Mouse (Mus musculus) intestine, embryonic 15.5 days (tissue): Measurements from ENCODE around the gene Cd320. TPM values are rescaled to one million over a fixed set of nuclear protein-coding genes. Genes with fewer than 3 reads are reported as not detected.
"Not testable (repeated sequence)": the region's sequence is repeated elsewhere in the genome, so short reads cannot be mapped to it uniquely, and the experiment has no call there.

Experiments
- ATAC-seq: fragments of 200-750 bp; cut with Nextera tagmentation; 2 replicates; pipeline ENCODE4 v1.8.0; 2017; ENCODE audit warnings: moderate TSS enrichment, moderate library complexity
- H3K27ac ChIP-seq: fragments of 300-500 bp; sonication (generic); 2 replicates; pipeline ENCODE4 v1.5.1; 2015; ENCODE audit warnings: mild to moderate bottlenecking, inconsistent platforms
- H3K27me3 ChIP-seq: fragments of 300-500 bp; sonication (generic); replicated peaks from 2 replicates; pipeline ENCODE4 v1.6.1; 2015; ENCODE audit warnings: inconsistent platforms
- H3K36me3 ChIP-seq: fragments of 300-500 bp; sonication (generic); 2 replicates; pipeline ENCODE4 v1.6.1; 2015; ENCODE audit warnings: inconsistent platforms
- H3K4me1 ChIP-seq: fragments of 300-500 bp; sonication (generic); replicated peaks from 2 replicates; pipeline ENCODE4 v1.6.1; 2015; ENCODE audit warnings: inconsistent platforms
- H3K4me2 ChIP-seq: fragments of 300-500 bp; sonication (generic); replicated peaks from 2 replicates; pipeline ENCODE4 v1.6.1; 2015; ENCODE audit warnings: mild to moderate bottlenecking, inconsistent platforms
- H3K4me3 ChIP-seq: fragments of 300-500 bp; sonication (generic); replicated peaks from 2 replicates; pipeline ENCODE4 v1.5.1; 2015; ENCODE audit warnings: inconsistent platforms
- H3K9ac ChIP-seq: fragments of 300-500 bp; sonication (generic); 2 replicates; pipeline ENCODE4 v1.6.1; 2015; ENCODE audit warnings: inconsistent platforms
- H3K9me3 ChIP-seq: fragments of 300-500 bp; sonication (generic); 2 replicates; pipeline ENCODE4 v1.6.1; 2016; ENCODE audit warnings: inconsistent platforms
- whole genome bisulfite sequencing: fragments of 180-500 bp; shearing (Covaris S2); methylation state at CpG from one replicate; pipeline ENCODE4 v1.1.7; 2015; 5-methylcytosine and 5-hydroxymethylcytosine counted together
- polyA plus RNA-seq: library from polyadenylated mRNA; unstranded; fragments of >200 nt; fragmentation: Nextera tagmentation; extraction: Ambion mirVana; gene quantifications from 2 replicates; pipeline ENCODE4 v1.2.1, GENCODE M21; 2015

Cd320 gene
- polyA plus RNA-seq, 1 experiment from 2014 or later: 53.3 TPM

DNA sequence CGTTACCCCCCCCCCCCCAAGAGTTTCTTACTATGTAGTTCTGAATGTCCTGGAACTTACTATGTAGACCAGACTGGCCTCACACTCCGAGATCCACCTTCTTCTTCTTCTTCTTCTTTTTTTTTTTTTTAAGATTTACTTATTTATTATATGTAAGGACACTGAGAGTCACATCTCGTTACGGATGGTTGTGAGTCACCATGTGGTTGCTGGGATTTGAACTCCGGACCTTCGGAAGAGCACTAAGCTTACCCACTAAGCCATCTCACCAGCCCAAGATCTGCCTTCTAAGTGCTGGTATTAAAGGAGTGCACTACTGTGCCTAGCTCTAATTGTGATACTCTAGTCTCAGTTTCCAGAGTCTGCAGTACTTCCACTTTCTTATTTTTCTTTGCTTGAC is 27.5 kb upstream of the Cd320 start:
- Histone ChIP-seq H3K9ac (no peak overlapping the region), H3K9me3 (no peaks in the 10 kb centered on the region), H3K4me2 (no peak overlapping the region), H3K4me1 (peaks cover 24% of the 10 kb centered on the region), H3K27ac (no peak overlapping the region), H3K4me3 (no peak overlapping the region), H3K36me3 (peaks cover 8% of the 10 kb centered on the region; the same call in 1 of the 2 replicates), H3K27me3 (no peaks in the 10 kb centered on the region)
- ATAC-seq: no peak
- WGBS: 92% methylated on average over 6 of the region's 6 CpGs

DNA sequence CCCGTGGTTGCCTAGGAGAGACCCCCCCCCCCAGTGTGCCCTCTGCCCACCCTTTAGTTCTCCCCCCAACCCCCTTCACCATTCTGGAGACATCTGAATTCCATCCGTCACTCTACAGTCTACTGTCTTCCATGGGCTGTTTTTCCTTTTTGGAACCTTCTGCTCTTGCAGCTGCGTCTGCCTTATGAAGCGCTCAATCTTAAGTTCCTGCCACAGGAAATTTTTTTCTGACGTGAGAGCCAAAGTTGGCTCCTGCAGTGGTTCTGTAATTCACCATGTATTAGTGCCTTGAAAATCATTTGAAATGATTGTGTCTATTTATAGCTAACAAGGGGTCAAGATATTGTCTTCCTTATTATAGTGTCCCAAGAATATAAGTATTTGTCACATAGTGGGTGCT is 26.3 kb upstream of the Cd320 start:
- Histone ChIP-seq H3K27ac (peak overlapping the region; percentile 88; the same call in 1 of the 2 replicates), H3K36me3 (peaks cover 16% of the 10 kb centered on the region; the same call in 1 of the 2 replicates), H3K9me3 (no peaks in the 10 kb centered on the region), H3K27me3 (no peaks in the 10 kb centered on the region), H3K9ac (peak overlapping the region; percentile 73), H3K4me1 (peaks cover 18% of the 10 kb centered on the region), H3K4me3 (peak overlapping the region; percentile 54), H3K4me2 (peak overlapping the region; percentile 95)
- WGBS: 69% methylated on average over 5 of the region's 5 CpGs
- no peak for ATAC-seq

DNA sequence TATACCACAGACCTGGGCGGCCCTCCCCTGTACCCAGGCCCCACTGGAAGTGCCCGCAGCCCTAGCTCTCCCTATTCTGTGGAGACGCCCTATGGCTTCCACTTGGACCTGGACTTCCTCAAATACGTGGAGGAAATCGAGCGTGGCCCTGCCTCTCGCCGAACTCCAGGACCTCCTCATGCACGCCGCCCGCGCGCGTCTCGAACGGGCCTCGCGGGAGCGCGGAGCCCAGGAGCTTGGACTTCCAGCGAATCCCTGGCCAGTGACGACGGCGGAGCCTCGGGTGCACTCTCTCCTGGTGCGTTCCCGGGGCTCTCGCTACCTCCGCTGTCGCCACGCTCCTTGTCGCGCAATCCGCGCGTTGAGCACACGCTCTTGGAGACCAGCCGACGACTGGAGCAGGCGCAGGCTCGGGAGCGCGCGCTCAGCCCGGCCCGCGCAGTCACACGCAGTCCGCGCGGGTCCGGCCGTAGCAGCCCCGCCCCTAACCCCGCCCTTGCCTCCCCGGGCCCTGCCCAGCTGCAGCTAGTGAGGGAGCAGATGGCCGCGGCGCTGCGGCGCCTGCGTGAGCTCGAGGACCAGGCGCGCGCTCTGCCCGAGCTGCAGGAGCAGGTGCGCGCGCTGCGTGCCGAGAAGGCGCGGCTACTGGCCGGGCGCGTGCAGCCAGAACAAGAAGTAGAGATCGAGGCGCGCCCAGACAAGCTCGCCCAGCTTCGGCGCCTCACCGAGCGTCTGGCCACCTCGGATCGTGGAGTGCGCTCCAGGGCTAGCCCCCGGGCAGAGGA is 25.5 kb upstream of the Cd320 start:
- peaks cover 19% of the 10 kb centered on the region for H3K4me1 ChIP-seq
- H3K27ac ChIP-seq: peak overlapping the region; percentile 88
- no peaks in the 10 kb centered on the region for H3K9me3 ChIP-seq
- under 1% methylated on average over 83 of the region's 89 CpGs for WGBS
- peak; percentile 98 for ATAC-seq
- H3K4me2 ChIP-seq: peak overlapping the region; percentile 95
- H3K4me3 ChIP-seq: peak overlapping the region; percentile 54
- H3K36me3 ChIP-seq: peaks cover 24% of the 10 kb centered on the region
- H3K9ac ChIP-seq: peak overlapping the region; percentile 73
- H3K27me3 ChIP-seq: no peaks in the 10 kb centered on the region

DNA sequence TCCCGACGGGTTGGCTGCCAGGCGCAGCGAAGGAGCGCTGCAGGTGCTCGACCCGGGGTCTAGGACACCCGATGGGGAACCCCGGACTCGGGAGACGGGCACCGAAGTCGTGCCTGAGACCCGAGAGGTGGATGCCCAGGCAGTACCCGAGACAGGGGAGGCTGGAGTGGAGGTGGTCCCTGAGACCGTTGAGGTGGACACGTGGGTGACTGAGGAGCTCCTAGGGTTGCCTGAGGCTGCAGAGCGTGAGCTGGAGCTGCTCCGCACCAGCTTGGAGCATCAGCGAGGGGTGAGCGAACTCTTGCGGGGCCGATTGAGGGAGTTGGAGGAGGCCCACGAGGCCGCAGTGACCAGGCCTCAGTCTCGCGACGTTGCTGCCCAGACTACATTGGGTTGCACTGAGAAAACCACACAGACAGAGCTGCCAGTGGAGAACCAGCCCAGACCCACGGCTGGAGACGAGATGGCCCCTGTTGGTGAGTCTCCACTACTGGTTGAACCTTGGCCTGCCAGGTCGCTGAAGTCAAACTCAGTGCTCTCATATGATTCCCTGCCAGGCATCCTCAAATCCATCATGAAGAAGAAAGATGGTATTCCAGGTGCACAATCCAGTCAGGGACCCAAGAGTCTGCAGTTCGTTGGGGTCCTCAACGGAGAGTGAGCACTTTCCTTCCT is 24.8 kb upstream of the Cd320 start:
- peaks cover 26% of the 10 kb centered on the region for H3K36me3 ChIP-seq
- peak overlapping the region; percentile 54 for H3K4me3 ChIP-seq
- H3K4me2 ChIP-seq: peak overlapping the region; percentile 95
- WGBS: 19% methylated on average over 33 of the region's 33 CpGs
- peak overlapping the region; percentile 73 for H3K9ac ChIP-seq
- H3K4me1 ChIP-seq: peaks cover 24% of the 10 kb centered on the region
- no peaks in the 10 kb centered on the region for H3K9me3 ChIP-seq
- peak; percentile 42 for ATAC-seq
- peak overlapping the region; percentile 78 for H3K27ac ChIP-seq
- no peaks in the 10 kb centered on the region for H3K27me3 ChIP-seq

DNA sequence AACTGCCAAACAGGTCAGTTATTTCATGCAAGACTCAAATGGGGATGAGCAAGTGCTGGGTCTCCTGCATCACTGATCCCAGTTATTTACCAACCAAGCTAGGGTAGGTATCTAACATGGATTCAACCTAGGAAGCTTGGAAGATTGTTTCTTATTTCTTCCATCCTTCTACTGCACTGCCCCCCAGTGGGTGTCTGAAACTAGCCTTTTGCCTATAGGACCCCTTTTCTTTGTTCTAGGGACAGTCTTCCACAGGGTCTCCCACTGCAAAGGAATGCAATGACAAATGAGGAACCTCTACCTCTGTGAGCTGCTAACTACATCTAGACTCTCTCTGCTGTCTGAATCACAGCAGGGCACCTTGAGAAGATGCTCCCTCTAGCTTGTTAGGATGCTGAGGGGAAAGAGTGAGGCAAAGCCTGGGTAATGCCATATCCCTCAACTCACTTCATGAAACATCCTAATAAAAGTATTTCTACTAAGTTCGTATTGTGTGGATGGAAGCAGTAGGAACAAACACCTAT is 20.4 kb upstream of the Cd320 start:
- H3K4me1 ChIP-seq: peaks cover 27% of the 10 kb centered on the region

DNA sequence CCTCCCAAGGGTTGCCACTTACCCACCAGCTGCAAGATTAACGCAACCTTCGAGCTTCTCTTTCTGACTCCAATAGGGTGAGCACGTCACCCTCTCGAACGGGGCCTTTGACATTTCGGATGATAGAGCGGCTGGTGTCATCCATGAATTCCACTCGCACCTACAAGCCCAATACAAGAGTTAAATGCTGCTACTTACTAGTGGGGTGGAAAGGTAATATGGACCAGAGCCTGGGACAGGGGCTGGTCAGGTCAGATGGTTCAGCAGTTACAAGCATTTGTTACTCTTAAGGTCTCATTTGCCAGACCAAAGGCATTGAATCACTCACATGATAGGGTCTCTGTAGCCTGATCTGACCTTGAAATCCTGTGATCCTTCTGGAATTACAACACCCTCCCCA is 19.7 kb upstream of the Cd320 start:
- 78% methylated on average over 8 of the region's 8 CpGs for WGBS
- H3K4me3 ChIP-seq: peak overlapping the region; percentile 73
- H3K27me3 ChIP-seq, H3K27ac ChIP-seq, ATAC-seq, H3K9me3 ChIP-seq: not testable (repeated sequence)
- peak overlapping the region; percentile 74 for H3K4me2 ChIP-seq
- peaks cover 26% of the 10 kb centered on the region for H3K36me3 ChIP-seq
- peak overlapping the region; percentile 71 for H3K9ac ChIP-seq
- peaks cover 25% of the 10 kb centered on the region for H3K4me1 ChIP-seq

More for the DNA sequence above, 20.4 kb upstream of the Cd320 start:
- WGBS: 68% methylated on average over 1 of the region's 1 CpGs
- H3K27ac ChIP-seq: no peak overlapping the region
- H3K4me2 ChIP-seq: peak overlapping the region; percentile 74; the same call in 1 of the 2 replicates
- no peaks in the 10 kb centered on the region for H3K27me3 ChIP-seq
- no peak overlapping the region for H3K4me3 ChIP-seq
- no peak overlapping the region for H3K9ac ChIP-seq
- no peaks in the 10 kb centered on the region for H3K9me3 ChIP-seq
- ATAC-seq: no peak
- H3K36me3 ChIP-seq: peaks cover 26% of the 10 kb centered on the region

DNA sequence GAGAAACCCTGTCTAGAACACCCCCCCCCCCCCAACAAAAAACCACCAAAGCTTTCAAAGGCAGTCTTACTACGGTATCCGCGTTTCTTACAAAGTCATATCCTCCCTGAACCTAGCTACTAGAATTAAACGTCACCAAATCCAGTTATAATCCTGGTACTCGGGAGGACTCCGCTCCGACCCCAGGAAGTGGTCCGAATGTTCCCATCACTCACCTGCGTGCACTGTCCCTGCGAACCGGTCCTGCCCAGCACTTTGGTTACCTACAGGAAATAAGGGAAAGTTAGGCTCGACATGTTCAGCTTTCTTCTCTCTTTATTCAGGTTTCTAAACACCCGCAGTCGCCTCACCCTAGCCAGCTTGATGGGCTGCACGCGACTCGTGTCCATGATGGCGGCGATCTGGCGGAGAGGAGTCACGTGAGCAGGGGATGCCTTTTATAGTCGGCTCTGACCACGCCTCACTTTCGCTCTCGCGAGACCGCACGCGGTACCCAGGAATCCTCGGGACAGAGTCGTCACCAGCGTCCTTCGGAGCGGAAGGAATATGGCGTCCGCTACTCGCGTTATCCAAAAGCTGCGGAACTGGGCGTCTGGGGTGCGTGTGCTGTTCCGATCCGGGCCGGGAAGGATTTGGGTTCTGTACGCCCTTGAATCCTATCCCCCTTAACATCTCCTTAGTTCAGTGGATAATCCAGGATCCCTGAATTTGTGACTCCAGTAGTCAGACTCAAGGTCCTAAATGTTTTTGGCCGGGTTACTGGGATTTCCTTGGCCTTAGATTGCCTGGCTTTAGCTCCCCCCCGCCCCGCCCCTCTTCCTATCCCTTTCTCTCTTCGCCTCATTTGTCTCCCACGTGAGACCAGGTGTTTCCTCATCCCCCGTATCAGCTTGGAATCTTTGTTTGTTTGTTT is 18.6 kb upstream of the Cd320 start, which contains the start of the genes Rps28 and Ndufa7:
Gene Rps28, minus strand, starts transcription at position 479 of the 913 bp plus-strand sequence.
Gene Ndufa7, plus strand, starts transcription at position 489 of the 913 bp plus-strand sequence.
- peaks cover 21% of the 10 kb centered on the region; the same call in 1 of the 2 replicates for H3K4me1 ChIP-seq
- under 1% methylated on average over 51 of the region's 51 CpGs for WGBS
- ATAC-seq: peak; percentile 94
- H3K27ac ChIP-seq: peak within 1 kb of the TSS; percentile 79
- H3K36me3 ChIP-seq: peaks cover 26% of the 10 kb centered on the region
- H3K9ac ChIP-seq: peak within 1 kb of the TSS; percentile 76
- H3K4me2 ChIP-seq: peak within 1 kb of the TSS; percentile 74
- peak within 1 kb of the TSS; percentile 73 for H3K4me3 ChIP-seq
- no peaks in the 10 kb centered on the region for H3K9me3 ChIP-seq
- H3K27me3 ChIP-seq: no peaks in the 10 kb centered on the region

DNA sequence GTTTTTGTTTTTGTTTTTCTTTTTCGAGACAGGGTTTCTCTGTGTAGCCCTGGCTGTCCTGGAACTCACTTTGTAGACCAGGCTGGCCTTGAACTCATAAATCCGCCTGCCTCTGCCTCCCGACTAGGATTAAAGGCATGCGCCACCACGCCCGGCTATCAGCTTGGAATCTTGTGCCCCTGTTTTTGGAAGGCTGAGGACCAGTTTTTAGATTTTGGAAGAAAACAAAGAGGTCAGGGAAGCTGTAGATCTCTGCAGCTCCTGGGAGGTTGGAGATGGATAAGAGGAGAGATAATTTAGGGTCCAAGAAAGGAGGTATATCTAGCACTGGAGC is 17.9 kb upstream of the Cd320 start:
- peak overlapping the region; percentile 70 for H3K4me2 ChIP-seq
- not testable (repeated sequence) for H3K27ac ChIP-seq, ATAC-seq, H3K9me3 ChIP-seq, H3K27me3 ChIP-seq
- H3K9ac ChIP-seq: peak overlapping the region; percentile 76
- H3K36me3 ChIP-seq: peaks cover 28% of the 10 kb centered on the region
- peaks cover 21% of the 10 kb centered on the region; the same call in 1 of the 2 replicates for H3K4me1 ChIP-seq
- 4% methylated on average over 6 of the region's 6 CpGs for whole genome bisulfite sequencing
- peak overlapping the region; percentile 73 for H3K4me3 ChIP-seq

DNA sequence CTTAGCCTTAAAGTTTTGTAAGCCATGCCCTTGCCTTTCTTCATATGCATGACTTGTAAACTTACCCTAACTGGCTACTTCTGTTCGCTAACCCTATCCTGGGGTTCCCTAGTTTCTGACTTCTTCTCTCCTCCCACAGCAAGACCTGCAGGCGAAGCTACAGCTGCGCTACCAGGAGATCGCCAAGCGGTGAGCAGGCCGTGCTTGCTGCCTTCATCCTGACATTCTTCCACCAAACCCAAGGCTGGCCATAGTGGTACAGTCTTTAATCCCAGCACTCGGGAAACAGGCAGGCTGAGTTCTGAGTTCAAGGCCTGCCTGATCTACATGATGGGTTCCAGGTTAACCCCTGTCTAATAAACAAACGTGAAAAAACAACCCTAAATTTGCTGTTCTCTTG is 17.4 kb upstream of the Cd320 start:
- no peak overlapping the region for H3K27ac ChIP-seq
- WGBS: 78% methylated on average over 8 of the region's 8 CpGs
- no peaks in the 10 kb centered on the region for H3K27me3 ChIP-seq
- H3K9ac ChIP-seq: peak overlapping the region; percentile 76; the same call in 1 of the 2 replicates
- peak overlapping the region; percentile 70 for H3K4me2 ChIP-seq
- no peak for ATAC-seq
- peaks cover 21% of the 10 kb centered on the region; the same call in 1 of the 2 replicates for H3K4me1 ChIP-seq
- H3K4me3 ChIP-seq: peak overlapping the region; percentile 73
- no peaks in the 10 kb centered on the region for H3K9me3 ChIP-seq
- peaks cover 29% of the 10 kb centered on the region for H3K36me3 ChIP-seq

DNA sequence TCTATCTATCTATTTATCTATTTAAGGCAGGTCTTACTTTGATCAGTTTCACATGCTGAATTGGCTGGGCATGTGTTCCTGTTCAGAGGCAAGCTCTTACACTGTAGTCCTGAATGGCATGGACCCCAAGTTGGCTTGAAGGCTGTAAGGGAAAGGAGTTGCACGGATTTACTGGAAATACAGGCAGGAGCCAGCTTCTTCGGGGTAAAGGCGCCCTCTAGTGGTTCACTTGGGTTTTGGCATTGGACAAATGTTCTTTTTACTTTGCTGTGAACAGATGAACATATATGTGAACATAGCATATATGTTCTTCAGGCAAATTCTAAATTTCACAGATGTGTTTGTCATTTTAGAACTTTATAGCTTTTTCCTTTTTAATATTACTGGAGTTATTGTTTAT is 16.0 kb upstream of the Cd320 start:
- H3K27ac ChIP-seq: no peak overlapping the region
- H3K4me1 ChIP-seq: peaks cover 18% of the 10 kb centered on the region; the same call in 1 of the 2 replicates
- no peaks in the 10 kb centered on the region for H3K9me3 ChIP-seq
- ATAC-seq: no peak
- H3K4me2 ChIP-seq: no peak overlapping the region
- peaks cover 25% of the 10 kb centered on the region for H3K36me3 ChIP-seq
- H3K27me3 ChIP-seq: no peaks in the 10 kb centered on the region
- no peak overlapping the region for H3K9ac ChIP-seq
- WGBS: 0% methylated on average over 3 of the region's 3 CpGs
- H3K4me3 ChIP-seq: no peak overlapping the region

DNA sequence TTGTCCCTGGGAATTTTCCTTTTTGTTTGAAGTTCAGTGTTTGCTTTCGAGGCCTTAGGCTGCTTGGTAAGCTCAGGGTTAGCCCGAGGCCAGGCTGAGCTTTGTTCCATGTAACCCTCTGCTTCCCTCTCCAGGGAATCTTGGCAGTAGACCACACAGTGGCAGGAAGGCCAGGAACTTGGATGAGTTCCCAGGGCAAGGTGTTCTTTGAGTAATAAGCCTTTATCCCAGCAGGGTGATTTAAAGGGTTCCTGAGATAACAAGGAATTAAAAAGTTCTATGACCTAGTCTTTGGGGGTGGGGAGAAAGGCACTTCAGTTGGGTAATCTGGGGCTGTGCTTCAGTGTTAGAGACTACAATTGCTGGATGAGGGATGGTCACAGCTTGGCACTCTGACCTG is 14.0 kb upstream of the Cd320 start:
- peaks cover 23% of the 10 kb centered on the region for H3K36me3 ChIP-seq
- H3K9ac ChIP-seq: no peak overlapping the region
- H3K4me1 ChIP-seq: peaks cover 8% of the 10 kb centered on the region; the same call in 1 of the 2 replicates
- no peak overlapping the region for H3K27ac ChIP-seq
- ATAC-seq: peak; percentile 46; the same call in 1 of the 2 replicates
- 52% methylated on average over 2 of the region's 2 CpGs for WGBS
- no peak overlapping the region for H3K4me3 ChIP-seq
- H3K27me3 ChIP-seq: no peaks in the 10 kb centered on the region
- H3K9me3 ChIP-seq: no peaks in the 10 kb centered on the region
- H3K4me2 ChIP-seq: no peak overlapping the region
